Mouse (Mus musculus) thymus, adult 2 months (tissue): ENCODE results near the gene Rd3.

Experiments
- CTCF ChIP-seq: fragments of 200-500 bp; IDR thresholded peaks from 2 replicates; pipeline ENCODE4 v1.5.1; 2012; ENCODE audit warnings: mild to moderate bottlenecking, control low read depth, low read length, moderate library complexity, borderline replicate concordance; ENCODE audit not compliant: control insufficient read depth, poor library complexity, insufficient read depth; ENCODE audit errors: extremely low read depth
- POLR2A ChIP-seq: fragments of 200-500 bp; IDR thresholded peaks from 2 replicates; pipeline ENCODE4 v1.6.1; 2012; ENCODE audit warnings: mild to moderate bottlenecking, low read length, control low read depth, moderate library complexity; ENCODE audit not compliant: control insufficient read depth, poor library complexity, insufficient read depth; ENCODE audit errors: extremely low read depth

DNA sequence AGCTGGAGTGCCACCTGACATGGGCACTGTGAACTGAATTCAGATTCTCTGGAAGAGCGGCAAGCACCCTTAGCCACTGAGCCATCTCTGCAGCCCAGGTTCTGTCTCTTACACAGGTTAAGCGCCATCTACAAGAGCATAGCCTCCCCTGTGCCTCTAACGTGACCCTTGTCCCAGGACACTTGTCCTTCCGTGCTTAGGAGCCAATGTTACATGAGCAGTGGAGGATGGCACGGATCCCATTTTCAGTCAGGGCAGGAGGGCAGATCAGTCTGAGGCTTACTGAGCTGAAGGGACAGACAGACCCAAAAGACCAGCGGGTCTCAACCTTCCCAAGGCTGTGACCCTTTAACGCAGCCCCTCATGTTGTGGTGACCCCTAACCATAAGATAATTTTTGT is 18.7 kb downstream of the Rd3 start:
- TF ChIP-seq POLR2A (no peak), CTCF (no peak)
